Mouse (Mus musculus) small intestine, adult 2 months (tissue): Measurements from ENCODE around the gene Plxnb3.

Experiments
- CTCF ChIP-seq: fragments of 200-500 bp; IDR thresholded peaks from 2 replicates; pipeline ENCODE4 v1.5.1; 2012; ENCODE audit warnings: low read depth, mild to moderate bottlenecking, control low read depth, inconsistent platforms, low read length, moderate library complexity, mixed read lengths; ENCODE audit not compliant: insufficient replicate concordance, insufficient read length; ENCODE audit errors: extremely low read depth
- POLR2A ChIP-seq: fragments of 200-500 bp; IDR thresholded peaks from 2 replicates; pipeline ENCODE4 v1.6.1; 2012; ENCODE audit warnings: low read depth, mild to moderate bottlenecking, control low read depth, inconsistent platforms, low read length, moderate library complexity

- no peak for TF ChIP-seq CTCF
- TF ChIP-seq POLR2A = no peak
These were observed 31.6 kb downstream of the Plxnb3 start for GRCm38 (mm10) chrX:73788501-73788900.
